Mouse (Mus musculus) testis, adult 2 months (tissue): ENCODE results near the gene Endog. TPM values are rescaled to one million over a fixed set of nuclear protein-coding genes. Genes with fewer than 3 reads are reported as not detected.
"Not testable (repeated sequence)": the region's sequence is repeated elsewhere in the genome, so short reads cannot be mapped to it uniquely, and the experiment has no call there.

Experiments
- H3K27ac ChIP-seq: fragments of 200-500 bp; 2 replicates; pipeline ENCODE4 v1.5.1; 2012; ENCODE audit warnings: low read depth, low read length; ENCODE audit not compliant: control insufficient read depth, insufficient read depth
- H3K27me3 ChIP-seq: fragments of 200-500 bp; 2 replicates; pipeline ENCODE4 v1.6.1; 2012; ENCODE audit warnings: mild to moderate bottlenecking, low read length, moderate library complexity; ENCODE audit not compliant: control insufficient read depth, insufficient read depth
- H3K36me3 ChIP-seq: fragments of 200-500 bp; 2 replicates; pipeline ENCODE4 v1.6.1; 2012; ENCODE audit warnings: mild to moderate bottlenecking, low read length; ENCODE audit not compliant: control insufficient read depth, insufficient read depth
- H3K4me1 ChIP-seq: fragments of 200-500 bp; 2 replicates; pipeline ENCODE4 v1.6.1; 2012; ENCODE audit warnings: low read length; ENCODE audit not compliant: control insufficient read depth, insufficient read depth
- H3K4me3 ChIP-seq: fragments of 200-500 bp; 2 replicates; pipeline ENCODE4 v1.5.1; 2012; ENCODE audit warnings: low read depth, mild to moderate bottlenecking, low read length, moderate library complexity, mixed read lengths; ENCODE audit not compliant: control insufficient read depth
- CTCF ChIP-seq: fragments of 200-500 bp; IDR thresholded peaks from 2 replicates; pipeline ENCODE4 v1.5.1; 2012; ENCODE audit warnings: low read depth, mild to moderate bottlenecking, inconsistent platforms, low read length, moderate library complexity; ENCODE audit not compliant: control insufficient read depth, insufficient read depth, insufficient replicate concordance
- POLR2A ChIP-seq: fragments of 200-500 bp; IDR thresholded peaks from 2 replicates; pipeline ENCODE4 v1.6.1; 2012; ENCODE audit warnings: low read depth, mild to moderate bottlenecking, inconsistent platforms, low read length, moderate library complexity; ENCODE audit not compliant: control insufficient read depth
- polyA plus RNA-seq: library from polyadenylated mRNA; depleted of rRNA; stranded (reverse); fragments of >200 nt; gene quantifications from 2 replicates; pipeline ENCODE4 v1.2.3, GENCODE M21; 2012

The Endog gene
- polyA plus RNA-seq, 1 experiment, result 2.4 TPM

DNA sequence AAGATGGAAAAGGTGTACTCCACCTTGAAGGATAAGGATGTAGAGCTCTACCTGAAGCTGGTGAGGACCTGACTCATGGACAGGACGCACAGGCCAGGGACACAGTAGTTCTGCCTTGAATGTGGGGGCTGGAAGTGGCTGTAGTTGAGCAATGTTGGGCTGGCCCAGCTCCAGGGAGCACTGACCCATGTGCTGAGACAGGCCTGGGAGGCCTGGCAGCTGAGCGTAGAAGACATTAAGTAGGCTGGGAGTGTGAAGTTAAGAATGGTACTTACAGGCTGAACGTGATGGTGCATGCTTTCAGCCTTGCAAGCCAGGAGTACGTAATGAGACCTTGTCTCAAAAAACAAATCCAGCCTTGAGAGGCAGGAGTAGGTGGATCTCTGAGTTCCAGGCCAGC lies 23.8 kb upstream of the Endog start:
- Histone ChIP-seq H3K27ac (no peak overlapping the region), H3K4me1 (no peaks in the 10 kb centered on the region), H3K36me3 (no peaks in the 10 kb centered on the region; the same call in none of the 2 replicates), H3K27me3 (no peaks in the 10 kb centered on the region), H3K4me3 (no peak overlapping the region)
- TF ChIP-seq CTCF (no peak), POLR2A (no peak)

DNA sequence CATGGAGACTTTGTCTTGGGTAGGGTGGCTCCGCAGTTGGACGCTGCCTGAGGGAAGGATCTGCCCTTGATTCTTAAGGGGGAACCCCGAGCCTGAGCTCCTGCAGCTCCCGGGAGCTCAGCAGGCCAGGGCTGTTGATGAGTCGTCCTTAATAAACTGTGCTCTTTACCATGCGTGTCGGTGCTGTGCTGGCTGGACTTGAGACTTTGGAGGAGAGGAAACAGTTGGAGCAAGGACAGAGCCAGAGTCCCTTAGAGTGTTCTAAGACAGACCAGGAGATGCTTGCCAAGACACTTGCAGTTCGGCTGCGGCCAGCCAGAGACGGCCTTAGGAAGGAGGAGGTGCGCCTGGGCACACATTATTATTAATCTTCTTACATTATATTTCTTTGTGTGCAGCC lies 19.5 kb upstream of the Endog start:
- Histone ChIP-seq H3K4me1 (no peaks in the 10 kb centered on the region), H3K4me3 (no peak overlapping the region), H3K36me3 (no peaks in the 10 kb centered on the region), H3K27me3 (no peaks in the 10 kb centered on the region), H3K27ac (no peak overlapping the region)
- no peak for TF ChIP-seq CTCF
- no peak for TF ChIP-seq POLR2A

DNA sequence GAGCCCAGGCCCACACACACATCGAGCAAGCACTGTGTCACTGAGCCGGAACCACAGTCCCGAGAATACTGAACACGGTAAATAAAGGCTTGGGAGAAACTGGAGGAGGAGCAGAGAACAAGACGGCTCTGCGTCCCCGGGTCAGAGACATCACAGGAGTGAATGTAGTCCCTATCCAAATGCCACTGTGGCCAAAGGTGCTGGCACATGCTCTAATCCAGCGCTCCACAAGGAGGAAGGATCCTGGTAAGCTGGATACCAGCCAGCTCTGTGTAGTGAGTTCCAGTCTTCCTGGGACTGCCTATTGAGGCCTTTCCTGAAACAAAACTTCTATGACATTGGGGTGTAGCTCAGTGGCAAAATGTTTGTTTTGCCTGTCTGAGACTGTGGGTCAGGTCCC lies 18.7 kb upstream of the Endog start:
- no peak overlapping the region for H3K4me3 ChIP-seq
- H3K27me3 ChIP-seq, result no peaks in the 10 kb centered on the region
- H3K27ac ChIP-seq, result no peak overlapping the region
- no peaks in the 10 kb centered on the region for H3K4me1 ChIP-seq
- no peaks in the 10 kb centered on the region for H3K36me3 ChIP-seq
- TF ChIP-seq POLR2A, result no peak
- no peak for TF ChIP-seq CTCF

DNA sequence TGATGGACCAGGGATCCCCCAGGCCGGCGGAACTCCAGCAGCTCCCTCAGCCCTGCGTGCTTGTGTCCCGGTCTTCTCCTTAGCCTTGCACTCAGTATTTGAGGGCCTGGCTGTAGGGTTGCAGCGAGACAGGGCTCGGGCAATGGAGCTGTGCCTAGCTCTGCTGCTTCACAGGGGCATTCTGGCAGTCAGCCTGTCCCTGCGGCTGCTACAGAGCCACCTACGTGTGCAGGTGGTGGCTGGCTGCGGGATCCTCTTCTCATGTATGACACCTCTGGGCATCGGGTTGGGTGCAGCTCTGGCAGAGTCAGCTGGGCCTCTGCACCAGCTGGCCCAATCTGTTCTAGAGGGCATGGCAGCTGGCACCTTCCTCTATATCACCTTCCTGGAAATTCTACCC lies 11.4 kb upstream of the Endog start:
- not testable (repeated sequence) for H3K27me3 ChIP-seq, H3K36me3 ChIP-seq, H3K4me3 ChIP-seq, H3K4me1 ChIP-seq, H3K27ac ChIP-seq

DNA sequence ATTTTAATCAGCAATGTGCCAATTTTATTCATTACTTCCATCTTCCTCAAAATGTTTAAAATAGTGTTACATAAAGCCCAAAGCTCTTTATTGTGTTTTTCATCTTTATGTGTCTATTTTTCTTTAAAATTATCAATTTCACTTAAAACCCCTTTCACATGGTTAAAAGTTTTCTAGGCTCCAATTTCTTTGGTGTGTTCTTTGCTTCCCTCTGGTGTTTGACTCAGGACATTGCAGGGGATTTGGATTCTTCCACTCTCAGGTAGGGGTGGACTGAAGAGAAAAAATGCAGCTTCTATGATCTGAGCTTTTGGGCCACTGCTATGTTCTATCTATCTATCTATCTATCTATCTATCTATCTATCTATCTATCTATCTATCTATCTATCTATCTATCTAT lies 9.5 kb upstream of the Endog start:
- H3K36me3 ChIP-seq, result no peaks in the 10 kb centered on the region
- H3K4me1 ChIP-seq, result no peaks in the 10 kb centered on the region
- H3K27me3 ChIP-seq, result no peaks in the 10 kb centered on the region
- H3K4me3 ChIP-seq, result no peak overlapping the region
- no peak overlapping the region for H3K27ac ChIP-seq
- TF ChIP-seq POLR2A (no peak), CTCF (no peak)

DNA sequence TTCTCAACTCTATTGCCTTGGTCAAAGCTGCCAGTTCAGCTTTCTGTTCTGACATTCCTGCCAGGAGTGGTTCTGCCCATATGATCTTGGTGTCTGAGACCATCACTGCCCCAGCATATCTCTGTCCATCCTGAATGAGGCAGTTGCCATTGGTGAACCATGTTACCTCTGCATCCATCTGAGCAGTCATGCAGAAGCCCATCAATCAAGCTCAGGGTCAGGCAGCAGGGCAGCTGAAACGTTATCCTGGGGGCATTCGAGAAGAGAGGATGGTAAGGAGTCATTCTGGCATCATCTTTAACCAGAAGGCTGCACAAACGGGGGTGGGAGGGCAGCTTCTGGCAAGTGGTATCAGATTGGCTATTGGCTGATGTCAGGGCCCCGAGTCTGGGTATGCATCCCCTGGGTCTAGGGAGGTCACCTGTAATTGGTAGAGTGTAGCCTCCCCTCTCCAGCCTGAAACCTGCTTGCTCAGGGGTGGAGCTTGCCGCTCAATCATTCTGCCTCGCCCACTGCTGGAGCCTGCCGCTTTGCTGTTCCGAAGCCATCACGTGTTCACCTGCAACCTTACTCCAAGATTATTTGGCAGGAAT lies 6.9 kb upstream of the Endog start:
- Histone ChIP-seq H3K36me3 (no peaks in the 10 kb centered on the region), H3K4me3 (no peak overlapping the region), H3K4me1 (no peaks in the 10 kb centered on the region), H3K27ac (no peak overlapping the region), H3K27me3 (no peaks in the 10 kb centered on the region)
- TF ChIP-seq CTCF (no peak), POLR2A (no peak)

DNA sequence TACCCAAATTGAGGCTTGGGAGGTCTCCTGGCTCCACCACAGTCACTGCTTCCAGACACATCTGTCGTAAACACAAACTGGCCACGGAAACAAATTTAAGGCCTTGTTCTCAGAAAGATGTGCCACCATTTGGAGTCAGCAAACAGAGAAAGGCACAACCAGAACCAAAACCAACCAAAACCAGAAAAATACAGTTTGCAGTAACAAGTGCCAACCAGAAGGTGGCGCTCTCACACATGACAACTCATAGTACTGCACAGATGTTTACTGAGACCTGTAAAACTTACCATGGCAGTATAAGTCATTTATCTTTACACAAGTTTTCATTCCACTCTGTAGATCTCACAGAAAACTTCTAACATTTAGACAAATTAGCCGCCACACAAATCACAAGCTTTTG lies 4.6 kb upstream of the Endog start:
- no peak overlapping the region for H3K4me3 ChIP-seq
- H3K36me3 ChIP-seq, result no peaks in the 10 kb centered on the region
- no peaks in the 10 kb centered on the region for H3K27me3 ChIP-seq
- TF ChIP-seq POLR2A (no peak), CTCF (peak; percentile 28; the same call in 1 of the 2 replicates)
- H3K27ac ChIP-seq, result no peak overlapping the region
- H3K4me1 ChIP-seq, result peaks cover 7% of the 10 kb centered on the region

DNA sequence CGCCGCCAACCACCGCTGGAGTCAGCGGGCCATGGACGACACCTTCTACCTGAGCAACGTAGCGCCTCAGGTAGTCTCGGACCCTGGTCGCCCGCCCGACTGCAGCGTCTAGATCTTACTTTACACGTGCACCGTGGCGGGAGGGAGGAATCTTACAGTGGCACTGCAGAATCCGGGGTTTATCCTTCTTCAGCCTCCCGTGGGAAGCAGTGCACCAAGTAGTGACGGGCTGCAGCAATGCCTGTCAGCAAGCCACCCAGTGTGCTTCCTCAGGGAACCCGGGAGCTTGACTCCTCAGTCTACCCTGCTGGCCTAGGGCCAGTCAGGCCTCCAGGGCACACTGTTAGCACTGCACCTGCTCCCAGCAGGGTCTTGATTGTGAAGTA lies 697 bp downstream of the Endog start:
- Histone ChIP-seq H3K4me1 (peaks cover 18% of the 10 kb centered on the region), H3K27me3 (no peaks in the 10 kb centered on the region), H3K36me3 (peaks cover 2% of the 10 kb centered on the region), H3K27ac (peak overlapping the region; percentile 37), H3K4me3 (peak overlapping the region; percentile 73)
- TF ChIP-seq CTCF, result peak; percentile 7; the same call in 1 of the 2 replicates
- no peak for TF ChIP-seq POLR2A
